Comparison of ENCODE assay signal across 15 mouse cellular contexts in the genomic region with DNA sequence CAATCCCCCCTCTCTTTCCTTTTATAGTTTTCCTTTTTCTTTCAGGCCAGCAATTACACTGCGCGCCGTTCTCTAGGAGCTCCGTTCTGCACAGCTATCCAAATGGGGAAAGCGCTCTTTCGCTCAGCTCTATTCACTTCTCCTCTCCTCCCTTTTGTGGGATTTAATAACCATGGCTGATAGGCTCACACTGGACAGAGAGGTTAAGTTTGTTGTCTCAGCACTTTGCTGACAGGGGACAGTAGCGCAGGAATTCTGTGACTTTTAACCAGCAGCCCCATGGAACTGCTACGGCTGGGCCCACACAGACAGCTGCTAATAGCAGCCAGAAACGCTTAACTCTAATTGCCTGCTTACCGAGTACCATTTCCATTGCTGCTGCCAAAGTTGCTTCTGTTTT.
DNase-seq lines count a peak whose midpoint lies in the region; ATAC-seq and TF ChIP-seq lines count a peak whose summit lies in the region.
"Had no signal": no experiment of that assay in that cellular context is flagged by ENCODE, and none has a peak within 500 bp of the region (broad histone marks: within the 10 kb centered on the region; RNA-seq: fewer than 3 reads in every experiment).

No protein-coding gene starts in this region.

- TF ChIP-seq CTCF in lung, embryonic 14.5 days (IDR thresholded peaks at IDR 0.05; ENCODE audit: low read depth), result no peak

- no peaks in the 10 kb centered on the region for H3K4me1 ChIP-seq in lung, embryonic 14.5 days (ENCODE audit: insufficient read depth)
- peaks cover 4% of the 10 kb centered on the region; the same call in 1 of the 2 replicates for H3K4me1 ChIP-seq in forebrain, embryonic 14.5 days (ENCODE audit: control insufficient read depth, insufficient read depth, low read length)
- H3K4me1 ChIP-seq in midbrain, embryonic 10.5 days, result peaks cover 18% of the 10 kb centered on the region
- H3K4me1 ChIP-seq in neural tube, embryonic 14.5 days (ENCODE audit: control insufficient read depth, insufficient read depth, low read length), result 0 out of 2 replicates have a peak, but pooled peaks cover 3% of the 10 kb centered on the region
- H3K4me1 ChIP-seq: embryonic facial prominence, embryonic 15.5 days; intestine, embryonic 15.5 days had no signal

- 73% methylated on average over 10 of the region's 10 CpGs for WGBS in lung, embryonic 14.5 days
- 4% methylated on average over 10 of the region's 10 CpGs for WGBS in forebrain, embryonic 14.5 days
- WGBS in midbrain, embryonic 10.5 days, result 43% methylated on average over 10 of the region's 10 CpGs
- 14% methylated on average over 10 of the region's 10 CpGs for WGBS in neural tube, embryonic 14.5 days

- H3K27me3 ChIP-seq in lung, embryonic 14.5 days (ENCODE audit: insufficient read depth, low read length), result no peaks in the 10 kb centered on the region
- H3K27me3 ChIP-seq in forebrain, embryonic 14.5 days (replicated peaks; ENCODE audit: control insufficient read depth, insufficient read depth, low read length), result 0 out of 2 replicates have a peak, but pooled peaks cover 3% of the 10 kb centered on the region
- H3K27me3 ChIP-seq in midbrain, embryonic 10.5 days (ENCODE audit: low read depth, poor library complexity, severe bottlenecking), result peaks cover 23% of the 10 kb centered on the region
- no peaks in the 10 kb centered on the region for H3K27me3 ChIP-seq in neural tube, embryonic 14.5 days (ENCODE audit: control insufficient read depth, insufficient read depth, low read length)
- H3K27me3 ChIP-seq: embryonic facial prominence, embryonic 15.5 days; intestine, embryonic 15.5 days had no signal

- H3K9ac ChIP-seq in lung, embryonic 14.5 days, result no peak overlapping the region
- no peak overlapping the region for H3K9ac ChIP-seq in forebrain, embryonic 14.5 days (ENCODE audit: low read length)
- H3K9ac ChIP-seq in neural tube, embryonic 14.5 days (replicated peaks; ENCODE audit: low read depth, low read length), result no peak overlapping the region
- H3K9ac ChIP-seq: embryonic facial prominence, embryonic 15.5 days; intestine, embryonic 15.5 days had no signal

- no peak for ATAC-seq in lung, embryonic 14.5 days (ENCODE audit: insufficient read depth)
- peak; percentile 79 for ATAC-seq in forebrain, embryonic 14.5 days
- peak; percentile 66 for ATAC-seq in neural tube, embryonic 14.5 days (ENCODE audit: low read depth)
- ATAC-seq: intestine, embryonic 15.5 days had no signal

- intact Hi-C loops in heart, postnatal 10 days (cut with DNase I), result no loop called here

- DNase-seq in lung, embryonic 14.5 days, result peak; percentile 4
- DNase-seq in lung, postnatal 25 days (ENCODE audit: low spot score), result no peak
- DNase-seq in forebrain, embryonic 14.5 days (ENCODE audit: low spot score), result peak; percentile 70
- DNase-seq in midbrain, embryonic 10.5 days (ENCODE audit: low spot score), result peak; percentile 19
- DNase-seq in heart, postnatal 10 days, result no peak
- no peak for DNase-seq in cerebellum, adult 9-11 months
- DNase-seq in lung, postnatal 10 days, result no peak
- DNase-seq: cerebellum, adult 2 months; gastrocnemius, adult 2 months; kidney, postnatal 36 days; lung, postnatal 36 days had no signal

- no peak overlapping the region for H3K4me2 ChIP-seq in lung, embryonic 14.5 days
- peak overlapping the region; percentile 43 for H3K4me2 ChIP-seq in forebrain, embryonic 14.5 days (ENCODE audit: low read length)
- H3K4me2 ChIP-seq in neural tube, embryonic 14.5 days (ENCODE audit: low read depth, low read length), result peak overlapping the region; percentile 39
- H3K4me2 ChIP-seq: embryonic facial prominence, embryonic 15.5 days; intestine, embryonic 15.5 days; liver, embryonic 11.5 days had no signal

- no peaks in the 10 kb centered on the region for H3K36me3 ChIP-seq in lung, embryonic 14.5 days (ENCODE audit: insufficient read depth)
- no peaks in the 10 kb centered on the region for H3K36me3 ChIP-seq in forebrain, embryonic 14.5 days (ENCODE audit: control insufficient read depth, insufficient read depth, low read length)
- no peaks in the 10 kb centered on the region for H3K36me3 ChIP-seq in midbrain, embryonic 10.5 days
- no peaks in the 10 kb centered on the region for H3K36me3 ChIP-seq in neural tube, embryonic 14.5 days (ENCODE audit: control insufficient read depth, insufficient read depth, low read length)
- H3K36me3 ChIP-seq: embryonic facial prominence, embryonic 15.5 days; intestine, embryonic 15.5 days had no signal

- 0 out of 2 replicates have a peak, but pooled peaks cover 3% of the 10 kb centered on the region for H3K9me3 ChIP-seq in lung, embryonic 14.5 days (ENCODE audit: low read depth, low read length)
- H3K9me3 ChIP-seq in forebrain, embryonic 14.5 days (replicated peaks; ENCODE audit: control insufficient read depth, low read length), result no peaks in the 10 kb centered on the region
- peaks cover 3% of the 10 kb centered on the region; the same call in 1 of the 2 replicates for H3K9me3 ChIP-seq in midbrain, embryonic 10.5 days (replicated peaks)
- H3K9me3 ChIP-seq in neural tube, embryonic 14.5 days (ENCODE audit: control insufficient read depth, low read length), result no peaks in the 10 kb centered on the region; the same call in 1 of the 2 replicates
- H3K9me3 ChIP-seq: embryonic facial prominence, embryonic 15.5 days; intestine, embryonic 15.5 days had no signal

- H3K27ac ChIP-seq in lung, embryonic 14.5 days (ENCODE audit: low read depth), result no peak overlapping the region
- H3K27ac ChIP-seq in forebrain, embryonic 14.5 days (ENCODE audit: low read depth, low read length), result peak overlapping the region; percentile 53; the same call in 1 of the 2 replicates
- no peak overlapping the region for H3K27ac ChIP-seq in midbrain, embryonic 10.5 days (replicated peaks)
- H3K27ac ChIP-seq in neural tube, embryonic 14.5 days (ENCODE audit: low read depth, low read length), result 0 out of 2 replicates have a peak overlapping the region, but pooled peaks have one; percentile 7
- H3K27ac ChIP-seq: embryonic facial prominence, embryonic 15.5 days; gastrocnemius, adult 2 months; intestine, embryonic 15.5 days had no signal

- no peak overlapping the region for H3K4me3 ChIP-seq in lung, embryonic 14.5 days (ENCODE audit: low read depth, low read length)
- 0 out of 2 replicates have a peak overlapping the region, but pooled peaks have one; percentile 3 for H3K4me3 ChIP-seq in forebrain, embryonic 14.5 days (ENCODE audit: low read depth, low read length)
- no peak overlapping the region for H3K4me3 ChIP-seq in midbrain, embryonic 10.5 days
- no peak overlapping the region for H3K4me3 ChIP-seq in neural tube, embryonic 14.5 days (ENCODE audit: low read depth, low read length)
- H3K4me3 ChIP-seq: embryonic facial prominence, embryonic 15.5 days; gastrocnemius, adult 2 months; intestine, embryonic 15.5 days had no signal

Comparison
In these comparisons a context has a peak if more than half of its experiments do, and no peak if none do; other contexts are left out.
1. DNase-seq: peak in lung, embryonic 14.5 days (single experiment), forebrain, embryonic 14.5 days (single experiment) and midbrain, embryonic 10.5 days (single experiment); none in lung, postnatal 25 days (single experiment), heart, postnatal 10 days (0 of 2), cerebellum, adult 9-11 months (single experiment) and lung, postnatal 10 days (single experiment).
2. H3K27ac ChIP-seq: peak in forebrain, embryonic 14.5 days (single experiment) and neural tube, embryonic 14.5 days (single experiment); none in lung, embryonic 14.5 days (single experiment) and midbrain, embryonic 10.5 days (single experiment).